Mouse (Mus musculus) left cerebral cortex, adult 2 months (tissue): ENCODE measurements at regions not wholly inside any gene's neighbourhood (a gene's known extent, or its start where the extent isn't known, plus 50 kb on each side); places are given as distances from the start of the nearest gene placed in this dataset.
A peak's percentile ranks its signal among the peaks of the same experiment; 100 is the strongest.

Source experiments
- DNase-seq, 2 experiments: peaks; one replicate each; pipeline ENCODE4 v3.0.0; 2021 to 2022; ENCODE audit warnings: low spot score in 2 of 2, mixed read lengths in 1 of 2; ENCODE audit errors: extremely low spot score in 1 of 2
- H3K27ac ChIP-seq: fragments of 200-600 bp; 2 replicates; pipeline ENCODE4 v1.8.1; 2022
- H3K4me3 ChIP-seq: fragments of 200-600 bp; 2 replicates; pipeline ENCODE4 v1.8.1; 2022
- CTCF ChIP-seq: fragments of 200-600 bp; IDR thresholded peaks from 2 replicates; pipeline ENCODE4 v1.8.1; 2022; ENCODE audit warnings: antibody characterized with exemption, mild to moderate bottlenecking, moderate library complexity
- intact Hi-C: fragments of 180-260 bp; cut with DNase I; formaldehyde crosslinking; loops from one replicate; pipeline ENCODE4 v1.15.1; 2025

- no peak for DNase-seq
- no peak overlapping the region for H3K4me3 ChIP-seq
- TF ChIP-seq CTCF, result no peak
- intact Hi-C loops, result no loop called here
- peak overlapping the region; percentile 54; the same call in 1 of the 2 replicates for H3K27ac ChIP-seq
Measured at GRCm38 (mm10) chr3:115631573-115632416, 83.1 kb downstream of the S1pr1 start.

- no peak for DNase-seq
- intact Hi-C loops, result loop anchor here (1.0 kb wide), 1 partner anchor 29 kb away; no protein-coding TSS in a partner anchor
- Histone ChIP-seq H3K4me3 (no peak overlapping the region), H3K27ac (no peak overlapping the region)
- no peak for TF ChIP-seq CTCF
Measured at GRCm38 (mm10) chr3:115622920-115623319, 92.0 kb downstream of the S1pr1 start.

- peak in 1 of 2 experiments; percentile 16 for DNase-seq
- peak; percentile 15 for TF ChIP-seq CTCF
- H3K27ac ChIP-seq, result no peak overlapping the region
- no peak overlapping the region for H3K4me3 ChIP-seq
- intact Hi-C loops, result loop anchor here (1.0 kb wide), 1 partner anchor 28 kb away; no protein-coding TSS in a partner anchor
Measured at GRCm38 (mm10) chr3:115622300-115622699, 92.6 kb downstream of the S1pr1 start.

- TF ChIP-seq CTCF, result no peak
- intact Hi-C loops, result no loop called here
- DNase-seq, result no peak
- H3K27ac ChIP-seq, result no peak overlapping the region
- no peak overlapping the region for H3K4me3 ChIP-seq
Measured at GRCm38 (mm10) chr3:115619970-115620369, 94.9 kb downstream of the S1pr1 start.

- peak; percentile 65 for TF ChIP-seq CTCF
- peak; percentile 32 to 54 for DNase-seq
- H3K4me3 ChIP-seq, result no peak overlapping the region
- intact Hi-C loops, result loop anchor here (1.0 kb wide), 1 partner anchor 86 kb away; no protein-coding TSS in a partner anchor
- H3K27ac ChIP-seq, result no peak overlapping the region
Measured at GRCm38 (mm10) chr3:115615994-115616598, 98.8 kb downstream of the S1pr1 start.

GRCm38 (mm10) chr3:115612859-115613258 is 102.0 kb downstream of the S1pr1 start:
- intact Hi-C loops, result no loop called here
- DNase-seq, result no peak
- no peak overlapping the region for H3K27ac ChIP-seq
- H3K4me3 ChIP-seq, result no peak overlapping the region
- TF ChIP-seq CTCF, result no peak

GRCm38 (mm10) chr3:115608087-115608486 is 106.8 kb downstream of the S1pr1 start:
- TF ChIP-seq CTCF, result no peak
- Histone ChIP-seq H3K27ac (no peak overlapping the region), H3K4me3 (no peak overlapping the region)
- no peak for DNase-seq
- intact Hi-C loops, result no loop called here

GRCm38 (mm10) chr3:115604734-115605279 is 110.1 kb downstream of the S1pr1 start:
- Histone ChIP-seq H3K27ac (no peak overlapping the region), H3K4me3 (no peak overlapping the region)
- TF ChIP-seq CTCF, result no peak
- no peak for DNase-seq
- intact Hi-C loops, result no loop called here

- Histone ChIP-seq H3K27ac (no peak overlapping the region), H3K4me3 (no peak overlapping the region)
- DNase-seq, result no peak
- TF ChIP-seq CTCF, result no peak
- intact Hi-C loops, result no loop called here
Measured at GRCm38 (mm10) chr3:115604267-115604666, 110.6 kb downstream of the S1pr1 start.

GRCm38 (mm10) chr3:115603803-115604202 is 111.1 kb downstream of the S1pr1 start:
- Histone ChIP-seq H3K27ac (no peak overlapping the region), H3K4me3 (no peak overlapping the region)
- no peak for DNase-seq
- intact Hi-C loops, result no loop called here
- no peak for TF ChIP-seq CTCF

GRCm38 (mm10) chr3:115599281-115599680 is 115.6 kb downstream of the S1pr1 start:
- DNase-seq, result no peak
- intact Hi-C loops, result no loop called here
- TF ChIP-seq CTCF, result no peak
- Histone ChIP-seq H3K4me3 (no peak overlapping the region), H3K27ac (no peak overlapping the region)

- H3K4me3 ChIP-seq, result no peak overlapping the region
- TF ChIP-seq CTCF, result peak; percentile 85
- H3K27ac ChIP-seq, result no peak overlapping the region
- DNase-seq, result peak; percentile 49 to 55
- intact Hi-C loops, result loop anchor here (2.0 kb wide), 1 partner anchor 46 kb away; no protein-coding TSS in a partner anchor
Measured at GRCm38 (mm10) chr3:115596523-115596922, 118.3 kb downstream of the S1pr1 start.
